In genomic region chr7:139319006-139319411, GRCm38 (mm10) we compare ENCODE assay signal across 9 mouse cellular contexts.
DNase-seq lines count a peak whose midpoint lies in the region; ATAC-seq lines count a peak whose summit lies in the region.
"Had no signal": no experiment of that assay in that cellular context is flagged by ENCODE, and none has a peak within 500 bp of the region (broad histone marks: within the 10 kb centered on the region; RNA-seq: fewer than 3 reads in every experiment).

No protein-coding gene starts in this region.

- H3K36me3 ChIP-seq in embryonic facial prominence, embryonic 14.5 days (ENCODE audit: control insufficient read depth, insufficient read depth, low read length), result no peaks in the 10 kb centered on the region
- no peaks in the 10 kb centered on the region for H3K36me3 ChIP-seq in hindbrain, embryonic 15.5 days
- no peaks in the 10 kb centered on the region for H3K36me3 ChIP-seq in neural tube, embryonic 12.5 days

- peaks cover 13% of the 10 kb centered on the region for H3K4me1 ChIP-seq in embryonic facial prominence, embryonic 14.5 days (ENCODE audit: control insufficient read depth, insufficient read depth, low read length)
- peaks cover 15% of the 10 kb centered on the region for H3K4me1 ChIP-seq in hindbrain, embryonic 15.5 days (replicated peaks)
- H3K4me1 ChIP-seq in neural tube, embryonic 12.5 days, result peaks cover 9% of the 10 kb centered on the region

- H3K9me3 ChIP-seq in embryonic facial prominence, embryonic 14.5 days (ENCODE audit: control insufficient read depth, low read length), result no peaks in the 10 kb centered on the region
- H3K9me3 ChIP-seq in hindbrain, embryonic 15.5 days, result no peaks in the 10 kb centered on the region
- H3K9me3 ChIP-seq in neural tube, embryonic 12.5 days, result no peaks in the 10 kb centered on the region

- DNase-seq in kidney, adult 9 months, result peak; percentile 37
- no peak for DNase-seq in kidney, adult 8-10 months
- peak; percentile 76 for DNase-seq in embryonic facial prominence, embryonic 14.5 days (ENCODE audit: low spot score)
- no peak for DNase-seq in left cerebral cortex, adult 18-20 months (ENCODE audit: low spot score in 2 of 2)
- no peak for DNase-seq in yolk sac, embryonic 10.5 days (ENCODE audit: low spot score)
- no peak for DNase-seq in thymus, postnatal 10 days (ENCODE audit: low spot score in 2 of 2)

- no peak overlapping the region for H3K4me2 ChIP-seq in embryonic facial prominence, embryonic 14.5 days (ENCODE audit: low read depth, low read length)
- no peak overlapping the region for H3K4me2 ChIP-seq in hindbrain, embryonic 15.5 days
- H3K4me2 ChIP-seq in neural tube, embryonic 12.5 days (replicated peaks), result no peak overlapping the region

- H3K4me3 ChIP-seq in embryonic facial prominence, embryonic 14.5 days (ENCODE audit: low read depth, low read length), result no peak overlapping the region
- no peak overlapping the region for H3K4me3 ChIP-seq in hindbrain, embryonic 15.5 days
- H3K4me3 ChIP-seq in neural tube, embryonic 12.5 days, result no peak overlapping the region
- H3K4me3 ChIP-seq: megakaryocyte, embryonic 14.5 days had no signal

- ATAC-seq in embryonic facial prominence, embryonic 14.5 days (ENCODE audit: low read depth), result peak; percentile 62; the same call in 1 of the 2 replicates
- ATAC-seq in hindbrain, embryonic 15.5 days (ENCODE audit: low FRiP score, low read depth), result peak; percentile 91
- peak; percentile 71; the same call in 1 of the 2 replicates for ATAC-seq in neural tube, embryonic 12.5 days (ENCODE audit: low FRiP score, low read depth)

- H3K27ac ChIP-seq in embryonic facial prominence, embryonic 14.5 days (replicated peaks; ENCODE audit: low read depth, low read length), result peak overlapping the region; percentile 44; the same call in 1 of the 2 replicates
- H3K27ac ChIP-seq in hindbrain, embryonic 15.5 days (replicated peaks), result peak overlapping the region; percentile 73
- no peak overlapping the region for H3K27ac ChIP-seq in neural tube, embryonic 12.5 days

- H3K9ac ChIP-seq in embryonic facial prominence, embryonic 14.5 days (ENCODE audit: low read depth, low read length), result no peak overlapping the region
- no peak overlapping the region for H3K9ac ChIP-seq in hindbrain, embryonic 15.5 days
- H3K9ac ChIP-seq in neural tube, embryonic 12.5 days, result no peak overlapping the region

- WGBS in embryonic facial prominence, embryonic 14.5 days, result 10% methylated on average over 1 of the region's 1 CpGs
- 6% methylated on average over 1 of the region's 1 CpGs for WGBS in hindbrain, embryonic 15.5 days
- WGBS in neural tube, embryonic 12.5 days, result 19% methylated on average over 1 of the region's 1 CpGs

- H3K27me3 ChIP-seq in embryonic facial prominence, embryonic 14.5 days (replicated peaks; ENCODE audit: control insufficient read depth, insufficient read depth, low read length), result no peaks in the 10 kb centered on the region
- no peaks in the 10 kb centered on the region for H3K27me3 ChIP-seq in hindbrain, embryonic 15.5 days
- no peaks in the 10 kb centered on the region for H3K27me3 ChIP-seq in neural tube, embryonic 12.5 days (replicated peaks)

Comparison
In these comparisons a context has a peak if more than half of its experiments do, and no peak if none do; other contexts are left out.
1. DNase-seq: peak in kidney, adult 9 months (single experiment) and embryonic facial prominence, embryonic 14.5 days (single experiment); none in kidney, adult 8-10 months (0 of 2), left cerebral cortex, adult 18-20 months (0 of 2), yolk sac, embryonic 10.5 days (single experiment) and thymus, postnatal 10 days (0 of 2).
2. Peak in every context shown above with its lines, with median percentiles within 50 percentile points of each other: ATAC-seq.